Mouse (Mus musculus) heart, postnatal 4 days (tissue): ENCODE results near the gene Gimap5. TPM values are rescaled to one million over a fixed set of nuclear protein-coding genes. Genes with fewer than 3 reads are reported as not detected.
A peak's percentile ranks its signal among the peaks of the same experiment; 100 is the strongest.

Experiments
- DNase-seq: peaks from one replicate; pipeline ENCODE4 v3.0.0; 2021
- total RNA-seq, 2 experiments: library from RNA; stranded (reverse); gene quantifications; 2 replicates each; pipeline ENCODE4 v1.2.3; 2021

The Gimap5 gene
- total RNA-seq, result 10 to 100 TPM; 11.6 to 11.8 TPM

- DNase-seq, result peak; percentile 56
Measured at GRCm38 (mm10) chr6:48745959-48746889, at the start of gene Gimap5. Gene Gimap5 (plus strand): TSS chr6:48746197.

- no peak for DNase-seq
Measured at GRCm38 (mm10) chr6:48696830-48697554, 49.0 kb upstream of the Gimap5 start.

- DNase-seq, result no peak
Measured at GRCm38 (mm10) chr6:48697555-48697930, 48.5 kb upstream of the Gimap5 start.

- DNase-seq, result no peak
Measured at GRCm38 (mm10) chr6:48698066-48698856, 47.7 kb upstream of the Gimap5 start.

- DNase-seq, result no peak
Measured at GRCm38 (mm10) chr6:48698888-48699287, 47.1 kb upstream of the Gimap5 start.

- DNase-seq, result peak; percentile 29
Measured at GRCm38 (mm10) chr6:48700251-48701075, 45.5 kb upstream of the Gimap5 start.

- DNase-seq, result no peak
Measured at GRCm38 (mm10) chr6:48702146-48702545, 43.9 kb upstream of the Gimap5 start.

- no peak for DNase-seq
Measured at GRCm38 (mm10) chr6:48702601-48703000, 43.4 kb upstream of the Gimap5 start.

- DNase-seq, result no peak
Measured at GRCm38 (mm10) chr6:48704146-48704545, 41.9 kb upstream of the Gimap5 start.

- no peak for DNase-seq
Measured at GRCm38 (mm10) chr6:48706130-48706529, 39.9 kb upstream of the Gimap5 start.

GRCm38 (mm10) chr6:48718455-48718854, 27.5 kb upstream of the Gimap5 start, which contains the start of the genes Gm28053 and Gimap7:
Gene Gm28053 (plus strand): TSS chr6:48718607.
Gene Gimap7 (plus strand): TSS chr6:48718621.
- no peak for DNase-seq

- DNase-seq, result no peak
Measured at GRCm38 (mm10) chr6:48720326-48720725, 25.7 kb upstream of the Gimap5 start.

- DNase-seq, result no peak
Measured at GRCm38 (mm10) chr6:48723468-48723867, 22.5 kb upstream of the Gimap5 start.

GRCm38 (mm10) chr6:48725476-48725875, 20.5 kb upstream of the Gimap5 start:
- DNase-seq, result peak; percentile 83

GRCm38 (mm10) chr6:48727761-48728160, 18.2 kb upstream of the Gimap5 start:
- DNase-seq, result no peak

GRCm38 (mm10) chr6:48732864-48733304, 13.1 kb upstream of the Gimap5 start:
- DNase-seq, result no peak

- DNase-seq, result no peak
Measured at GRCm38 (mm10) chr6:48733660-48734059, 12.3 kb upstream of the Gimap5 start.

GRCm38 (mm10) chr6:48737053-48737452, 8.9 kb upstream of the Gimap5 start:
- no peak for DNase-seq

GRCm38 (mm10) chr6:48737688-48738087, 8.3 kb upstream of the Gimap5 start:
- no peak for DNase-seq

GRCm38 (mm10) chr6:48738961-48739779, 6.8 kb upstream of the Gimap5 start, which contains the start of gene Gimap1:
Gene Gimap1 (plus strand): TSS chr6:48739054.
- DNase-seq, result peak; percentile 41

GRCm38 (mm10) chr6:48739780-48740055, 6.3 kb upstream of the Gimap5 start:
- DNase-seq, result no peak
